Mouse (Mus musculus) cortical plate, adult 2 months (tissue): ENCODE data around the gene Rph3al.

Experiments
- CTCF ChIP-seq: fragments of 200-500 bp; IDR thresholded peaks from 2 replicates; pipeline ENCODE4 v1.5.1; 2011; ENCODE audit warnings: mild to moderate bottlenecking, control low read depth, low read length; ENCODE audit not compliant: insufficient read depth; ENCODE audit errors: extremely low read depth
- POLR2A ChIP-seq: fragments of 200-500 bp; IDR thresholded peaks from 2 replicates; pipeline ENCODE4 v1.6.1; 2011; ENCODE audit warnings: mild to moderate bottlenecking, low read length, control low read depth; ENCODE audit not compliant: insufficient read depth; ENCODE audit errors: extremely low read depth

DNA sequence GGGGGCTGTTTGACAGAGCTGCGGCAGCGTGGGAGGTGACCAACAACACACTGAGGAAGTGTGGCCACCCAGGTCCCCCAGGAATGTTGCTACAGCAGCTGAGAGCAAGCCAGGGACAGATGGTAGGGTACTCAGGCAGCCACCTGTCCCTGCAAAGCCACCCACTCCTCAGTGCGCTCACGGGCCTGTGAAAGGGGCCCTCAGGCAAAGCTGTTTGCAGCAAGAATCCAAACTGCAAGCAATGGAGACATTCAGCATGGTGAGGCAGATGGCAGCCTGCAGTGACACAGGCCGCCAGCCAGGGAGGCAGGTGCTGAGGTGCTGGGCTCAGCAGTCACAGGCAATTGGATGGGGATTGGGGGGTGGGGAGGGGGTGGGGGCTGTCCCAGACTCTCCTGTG lies 68.3 kb downstream of the Rph3al start:
- TF ChIP-seq CTCF = no peak
- TF ChIP-seq POLR2A = no peak
